Mouse (Mus musculus) C2C12 (cell line): ENCODE results near the gene Shc2. TPM values are rescaled to one million over a fixed set of nuclear protein-coding genes. Genes with fewer than 3 reads are reported as not detected.
A peak's percentile ranks its signal among the peaks of the same experiment; 100 is the strongest.

Source experiments
- H3K27me3 ChIP-seq: one replicate; pipeline ENCODE4 v1.6.1; 2011; ENCODE audit not compliant: control insufficient read depth, insufficient read depth, insufficient read length
- H3K36me3 ChIP-seq: one replicate; pipeline ENCODE4 v1.6.1; 2011; ENCODE audit not compliant: control insufficient read depth, insufficient read depth
- H3K4me3 ChIP-seq: one replicate; pipeline ENCODE4 v1.5.1; 2011; ENCODE audit warnings: mild to moderate bottlenecking, control low read depth; ENCODE audit not compliant: poor library complexity, insufficient read depth, severe bottlenecking
- H3K79me2 ChIP-seq: one replicate; pipeline ENCODE4 v1.6.1; 2011; ENCODE audit not compliant: control insufficient read depth, insufficient read depth
- H3K79me3 ChIP-seq: one replicate; pipeline ENCODE4 v1.6.1; 2011; ENCODE audit warnings: low read depth, control low read depth
- H3ac ChIP-seq: one replicate; pipeline ENCODE3; 2011; ENCODE audit warnings: low read depth; ENCODE audit not compliant: control insufficient read depth, insufficient read length
- CEBPB ChIP-seq: IDR thresholded peaks from one replicate; pipeline ENCODE4 v1.6.1; 2011; ENCODE audit warnings: low read depth, mild to moderate bottlenecking, control low read depth, moderate library complexity
- CTCF ChIP-seq: IDR thresholded peaks from one replicate; pipeline ENCODE4 v1.5.1; 2011; ENCODE audit not compliant: control insufficient read depth, insufficient read depth, insufficient read length
- FOSL1 ChIP-seq: IDR thresholded peaks from one replicate; pipeline ENCODE4 v1.8.0; 2011; ENCODE audit warnings: mild to moderate bottlenecking, low read length; ENCODE audit not compliant: poor library complexity, insufficient read depth, severe bottlenecking
- MAX ChIP-seq: IDR thresholded peaks from one replicate; pipeline ENCODE4 v1.6.1; 2011; ENCODE audit warnings: mild to moderate bottlenecking, control low read depth
- MYOD1 ChIP-seq: IDR thresholded peaks from one replicate; pipeline ENCODE4 v1.6.1; 2011; ENCODE audit warnings: low read depth; ENCODE audit not compliant: control insufficient read depth, insufficient read length
- MYOG ChIP-seq: IDR thresholded peaks from one replicate; pipeline ENCODE4 v1.6.1; 2011; ENCODE audit not compliant: control insufficient read depth, insufficient read length; ENCODE audit errors: extremely low read depth
- USF1 ChIP-seq: IDR thresholded peaks from one replicate; pipeline ENCODE4 v1.6.1; 2011; ENCODE audit warnings: low read depth, mild to moderate bottlenecking, control low read depth, moderate library complexity
- polyA plus RNA-seq: library from polyadenylated mRNA; unstranded; fragments of >200 nt; fragmentation: generic; extraction: Trizol; gene quantifications from one replicate; pipeline ENCODE4 v1.2.1, GENCODE M21; 2012; ENCODE audit warnings: missing spikeins

Shc2 gene
- polyA plus RNA-seq, 1 experiment: 3.5 TPM

GRCm38 (mm10) chr10:79614305-79614643, 23.4 kb downstream of the Shc2 start:
- Histone ChIP-seq H3K36me3 (no peaks in the 10 kb centered on the region), H3K27me3 (peaks cover 42% of the 10 kb centered on the region), H3K79me3 (no peaks in the 10 kb centered on the region), H3K79me2 (no peaks in the 10 kb centered on the region), H3K4me3 (no peak overlapping the region), H3ac (no peak overlapping the region)
- no peak for TF ChIP-seq CTCF
- no peak for TF ChIP-seq MAX
- no peak for TF ChIP-seq FOSL1

GRCm38 (mm10) chr10:79613578-79614304, 24.0 kb downstream of the Shc2 start, which contains the start of gene C2cd4c:
Gene C2cd4c, minus strand, starts transcription at chr10:79614025.
- no peaks in the 10 kb centered on the region for H3K79me2 ChIP-seq
- peaks cover 46% of the 10 kb centered on the region for H3K27me3 ChIP-seq
- no peak for TF ChIP-seq MYOD1
- TF ChIP-seq FOSL1: no peak
- no peak for TF ChIP-seq MYOG
- no peak for TF ChIP-seq CEBPB
- no peak for TF ChIP-seq MAX
- TF ChIP-seq USF1: no peak
- no peak for TF ChIP-seq CTCF
- H3K4me3 ChIP-seq: no peak within 1 kb of the TSS
- H3K79me3 ChIP-seq: no peaks in the 10 kb centered on the region
- no peaks in the 10 kb centered on the region for H3K36me3 ChIP-seq
- peak within 1 kb of the TSS; percentile 64 for H3ac ChIP-seq

- Histone ChIP-seq H3K4me3 (no peak overlapping the region), H3ac (no peak overlapping the region), H3K79me2 (no peaks in the 10 kb centered on the region), H3K27me3 (peaks cover 53% of the 10 kb centered on the region), H3K79me3 (no peaks in the 10 kb centered on the region), H3K36me3 (no peaks in the 10 kb centered on the region)
- TF ChIP-seq CEBPB: no peak
- TF ChIP-seq USF1: no peak
- no peak for TF ChIP-seq FOSL1
- TF ChIP-seq CTCF: no peak
- no peak for TF ChIP-seq MAX
- no peak for TF ChIP-seq MYOD1
- no peak for TF ChIP-seq MYOG
Measured at GRCm38 (mm10) chr10:79612192-79613135, 25.3 kb downstream of the Shc2 start.

- H3K4me3 ChIP-seq: no peak overlapping the region
Measured at GRCm38 (mm10) chr10:79611296-79611695, 26.4 kb downstream of the Shc2 start.

GRCm38 (mm10) chr10:79609276-79609675, 28.4 kb downstream of the Shc2 start:
- H3K4me3 ChIP-seq: no peak overlapping the region
- H3K27me3 ChIP-seq: peaks cover 56% of the 10 kb centered on the region
- H3K79me3 ChIP-seq: no peaks in the 10 kb centered on the region
- no peak overlapping the region for H3ac ChIP-seq
- no peaks in the 10 kb centered on the region for H3K36me3 ChIP-seq
- H3K79me2 ChIP-seq: no peaks in the 10 kb centered on the region
- no peak for TF ChIP-seq USF1
- TF ChIP-seq CTCF: no peak
- TF ChIP-seq FOSL1: no peak
- no peak for TF ChIP-seq MYOD1
- TF ChIP-seq MYOG: no peak
- no peak for TF ChIP-seq MAX

More at GRCm38 (mm10) chr10:79611296-79611695, 26.4 kb downstream of the Shc2 start:
- TF ChIP-seq MAX: no peak
- no peak for TF ChIP-seq CEBPB
- no peak for TF ChIP-seq USF1
- TF ChIP-seq CTCF: no peak
- TF ChIP-seq FOSL1: no peak
- no peak for TF ChIP-seq MYOD1
- TF ChIP-seq MYOG: no peak
- H3ac ChIP-seq: no peak overlapping the region
- H3K79me2 ChIP-seq: no peaks in the 10 kb centered on the region
- H3K36me3 ChIP-seq: no peaks in the 10 kb centered on the region
- H3K27me3 ChIP-seq: peaks cover 56% of the 10 kb centered on the region
- H3K79me3 ChIP-seq: no peaks in the 10 kb centered on the region
